Mouse (Mus musculus) limb, embryonic 14.5 days (tissue): ENCODE measurements at regions not wholly inside any gene's neighbourhood (a gene's known extent, or its start where the extent isn't known, plus 50 kb on each side); places are given as distances from the start of the nearest gene placed in this dataset.

Experiments used
- ATAC-seq: fragments of 200-750 bp; cut with Nextera tagmentation; 2 replicates; pipeline ENCODE4 v1.8.0; 2017; ENCODE audit warnings: low read depth, moderate number of reproducible peaks, moderate TSS enrichment; ENCODE audit not compliant: low FRiP score
- DNase-seq: peaks from one replicate; pipeline ENCODE4 v3.0.0-alpha.2; 2015; ENCODE audit warnings: low spot score
- H3K27ac ChIP-seq: fragments of 300-500 bp; sonication (generic); replicated peaks from 2 replicates; pipeline ENCODE4 v1.5.1; 2014; ENCODE audit warnings: low read depth, mild to moderate bottlenecking, low read length, moderate library complexity, mixed read lengths
- H3K27me3 ChIP-seq: fragments of 300-500 bp; sonication (generic); 2 replicates; pipeline ENCODE4 v1.6.1; 2014; ENCODE audit warnings: low read length, mixed read lengths; ENCODE audit not compliant: control insufficient read depth, insufficient read depth
- H3K36me3 ChIP-seq: fragments of 300-500 bp; sonication (generic); 2 replicates; pipeline ENCODE4 v1.6.1; 2014; ENCODE audit warnings: mild to moderate bottlenecking, low read length, moderate library complexity, mixed read lengths; ENCODE audit not compliant: control insufficient read depth, insufficient read depth
- H3K4me1 ChIP-seq: fragments of 300-500 bp; sonication (generic); 2 replicates; pipeline ENCODE4 v1.6.1; 2014; ENCODE audit warnings: antibody characterized with exemption, low read length, mixed read lengths; ENCODE audit not compliant: control insufficient read depth, insufficient read depth
- H3K4me2 ChIP-seq: fragments of 300-500 bp; sonication (generic); replicated peaks from 2 replicates; pipeline ENCODE4 v1.6.1; 2014; ENCODE audit warnings: low read depth, mild to moderate bottlenecking, low read length, moderate library complexity; ENCODE audit not compliant: severe bottlenecking
- H3K4me3 ChIP-seq: fragments of 300-500 bp; sonication (generic); replicated peaks from 2 replicates; pipeline ENCODE4 v1.5.1; 2014; ENCODE audit warnings: low read length
- H3K9ac ChIP-seq: fragments of 300-500 bp; sonication (generic); 2 replicates; pipeline ENCODE4 v1.6.1; 2014; ENCODE audit warnings: mild to moderate bottlenecking, low read depth, low read length, moderate library complexity; ENCODE audit not compliant: severe bottlenecking
- H3K9me3 ChIP-seq: fragments of 300-500 bp; sonication (generic); 2 replicates; pipeline ENCODE4 v1.6.1; 2016; ENCODE audit warnings: low read length; ENCODE audit not compliant: control insufficient read depth
- POLR2A ChIP-seq: fragments of 200-500 bp; IDR thresholded peaks from 2 replicates; pipeline ENCODE4 v1.8.0; 2012; ENCODE audit warnings: inconsistent platforms, mild to moderate bottlenecking, moderate library complexity, borderline replicate concordance; ENCODE audit not compliant: insufficient read depth, insufficient read length; ENCODE audit errors: extremely low read depth
- WGBS: fragments of 180-500 bp; shearing (Covaris S2); extraction: QIAGEN DNeasy Blood & Tissue Kit; methylation state at CpG from one replicate; pipeline ENCODE4 v1.1.7; 2014; 5-methylcytosine and 5-hydroxymethylcytosine counted together

DNA sequence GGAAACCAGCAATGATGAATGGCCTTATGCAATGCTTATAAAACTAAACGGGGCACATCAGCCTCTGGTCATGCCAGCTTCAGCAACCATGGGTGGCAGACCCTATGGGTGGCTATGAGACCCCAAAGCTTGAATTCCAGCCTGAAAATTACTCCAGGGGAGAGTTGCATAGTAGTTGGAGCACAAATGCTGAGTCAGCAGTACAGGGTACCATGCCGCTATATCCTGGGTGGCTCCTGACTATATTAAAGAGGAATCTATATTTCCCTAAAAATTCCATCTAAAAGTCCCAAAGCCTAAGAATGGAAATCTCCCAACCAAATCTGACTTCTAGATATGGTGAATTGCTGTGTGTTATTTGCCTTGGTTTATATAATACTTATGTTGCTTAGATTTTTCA lies 187.6 kb downstream of the Lrrn1 start:
- no peaks in the 10 kb centered on the region for H3K4me1 ChIP-seq
- no peaks in the 10 kb centered on the region for H3K36me3 ChIP-seq
- ATAC-seq (no peak), DNase-seq (no peak)
- no peaks in the 10 kb centered on the region for H3K9me3 ChIP-seq
- H3K4me2 ChIP-seq = no peak overlapping the region
- H3K27me3 ChIP-seq = no peaks in the 10 kb centered on the region
- no peak overlapping the region for H3K9ac ChIP-seq
- 85% methylated on average over 2 of the region's 2 CpGs for WGBS
- no peak overlapping the region for H3K4me3 ChIP-seq
- no peak overlapping the region for H3K27ac ChIP-seq
- no peak for TF ChIP-seq POLR2A

GRCm38 (mm10) chr6:107730294-107730693 lies 200.7 kb downstream of the Lrrn1 start:
- DNase-seq (no peak), ATAC-seq (no peak)
- no peak overlapping the region for H3K27ac ChIP-seq
- no peak overlapping the region for H3K4me3 ChIP-seq
- TF ChIP-seq POLR2A = no peak
- no peaks in the 10 kb centered on the region for H3K4me1 ChIP-seq
- H3K4me2 ChIP-seq = no peak overlapping the region
- no peaks in the 10 kb centered on the region for H3K27me3 ChIP-seq
- no peaks in the 10 kb centered on the region for H3K36me3 ChIP-seq
- no peak overlapping the region for H3K9ac ChIP-seq
- 31% methylated on average over 4 of the region's 4 CpGs for WGBS
- no peaks in the 10 kb centered on the region for H3K9me3 ChIP-seq

GRCm38 (mm10) chr6:107734773-107735172 lies 205.2 kb downstream of the Lrrn1 start:
- no peak for ATAC-seq
- no peak overlapping the region for H3K27ac ChIP-seq

DNA sequence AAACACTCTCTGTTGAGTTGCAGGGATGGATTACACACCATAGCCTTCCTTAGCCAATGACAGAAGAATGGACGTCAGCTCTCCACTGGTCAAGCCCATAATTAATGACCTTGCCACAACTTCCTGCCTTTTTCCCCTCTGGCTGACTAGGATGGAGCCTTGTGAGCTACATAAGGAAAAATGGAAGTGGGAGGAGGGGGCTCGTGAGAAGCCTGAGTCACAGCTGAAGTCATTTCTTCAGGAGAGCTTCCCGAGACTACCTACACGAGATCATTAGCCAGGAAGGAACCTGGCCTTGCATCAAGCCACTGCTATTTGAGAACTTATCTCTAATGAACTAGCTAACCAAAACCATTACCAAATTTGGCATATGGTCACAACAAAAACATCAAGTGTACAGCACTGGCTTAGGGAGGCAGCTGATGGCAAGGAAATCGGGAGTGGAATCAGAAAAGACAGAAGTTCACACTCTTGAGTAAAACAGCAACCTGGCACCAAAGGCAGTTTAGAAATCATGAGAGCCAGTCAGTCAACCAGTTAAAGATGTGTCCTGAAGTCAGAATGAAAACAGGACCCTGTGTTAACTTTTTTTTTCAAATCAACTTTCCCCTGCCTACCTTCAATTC lies 219.7 kb downstream of the Lrrn1 start:
- Histone ChIP-seq H3K4me2 (no peak overlapping the region), H3K4me3 (no peak overlapping the region), H3K9me3 (no peaks in the 10 kb centered on the region), H3K27me3 (no peaks in the 10 kb centered on the region), H3K4me1 (no peaks in the 10 kb centered on the region), H3K27ac (no peak overlapping the region), H3K9ac (no peak overlapping the region), H3K36me3 (no peaks in the 10 kb centered on the region)
- 71% methylated on average over 5 of the region's 5 CpGs for WGBS
- ATAC-seq (no peak), DNase-seq (no peak)
- TF ChIP-seq POLR2A = no peak

More at GRCm38 (mm10) chr6:107734773-107735172, 205.2 kb downstream of the Lrrn1 start:
- no peak for DNase-seq
- no peaks in the 10 kb centered on the region for H3K9me3 ChIP-seq
- H3K36me3 ChIP-seq = no peaks in the 10 kb centered on the region
- no peak for TF ChIP-seq POLR2A
- no peaks in the 10 kb centered on the region for H3K4me1 ChIP-seq
- WGBS = 81% methylated on average over 1 of the region's 1 CpGs
- no peak overlapping the region for H3K9ac ChIP-seq
- no peak overlapping the region for H3K4me2 ChIP-seq
- H3K4me3 ChIP-seq = no peak overlapping the region
- H3K27me3 ChIP-seq = no peaks in the 10 kb centered on the region

DNA sequence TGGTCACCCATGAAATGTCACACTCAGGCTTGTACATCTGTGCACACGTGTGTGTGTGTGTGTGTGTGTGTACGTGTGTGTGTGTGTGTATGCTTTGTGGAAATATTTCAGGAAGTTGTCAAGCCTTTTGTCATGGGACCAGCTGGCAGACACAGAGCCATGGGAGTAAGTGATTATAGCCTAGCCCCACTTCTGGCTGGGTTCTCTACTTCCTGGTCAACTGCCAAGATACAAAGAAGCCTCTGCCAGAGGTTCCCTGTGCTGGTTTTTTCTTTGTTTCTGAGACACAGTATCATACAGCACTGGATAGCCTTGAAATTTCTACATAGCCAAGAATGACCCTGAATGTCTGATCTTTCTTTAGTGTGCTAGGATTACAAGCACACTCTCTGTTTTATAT lies 220.2 kb downstream of the Lrrn1 start:
- no peaks in the 10 kb centered on the region for H3K27me3 ChIP-seq
- no peaks in the 10 kb centered on the region for H3K36me3 ChIP-seq
- DNase-seq = no peak
- no peaks in the 10 kb centered on the region for H3K4me1 ChIP-seq
- H3K9me3 ChIP-seq = no peaks in the 10 kb centered on the region
- H3K4me3 ChIP-seq = no peak overlapping the region
- 75% methylated on average over 2 of the region's 2 CpGs for WGBS
- no peak overlapping the region for H3K9ac ChIP-seq
- no peak for TF ChIP-seq POLR2A
- no peak overlapping the region for H3K27ac ChIP-seq
- no peak overlapping the region for H3K4me2 ChIP-seq
- ATAC-seq = no peak

DNA sequence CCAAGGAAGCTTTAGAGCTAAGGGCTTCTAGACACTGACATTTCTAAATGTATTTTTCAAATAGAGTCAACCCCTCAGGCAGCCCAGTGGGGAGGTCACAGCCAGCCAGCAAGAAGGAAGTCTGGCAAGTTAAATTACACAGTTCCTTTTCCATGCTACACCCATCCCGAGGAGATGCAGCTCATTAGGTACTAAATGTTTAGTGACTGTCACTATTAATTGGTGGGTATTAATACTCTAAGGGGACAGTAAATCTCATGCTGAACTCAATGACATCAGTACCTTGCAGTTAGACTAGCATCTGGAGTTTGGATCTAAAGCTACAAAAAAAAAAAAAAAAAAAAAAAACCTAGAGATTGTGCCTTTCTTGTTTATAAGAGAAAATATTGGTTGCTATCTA lies 222.6 kb downstream of the Lrrn1 start:
- Histone ChIP-seq H3K4me1 (no peaks in the 10 kb centered on the region), H3K27ac (no peak overlapping the region), H3K9ac (no peak overlapping the region), H3K36me3 (no peaks in the 10 kb centered on the region), H3K4me2 (no peak overlapping the region), H3K4me3 (no peak overlapping the region), H3K27me3 (no peaks in the 10 kb centered on the region), H3K9me3 (no peaks in the 10 kb centered on the region)
- DNase-seq = no peak
- no peak for TF ChIP-seq POLR2A
- 27% methylated on average over 1 of the region's 1 CpGs for WGBS
- no peak for ATAC-seq
